Mouse (Mus musculus) gastrocnemius, postnatal 25 days (tissue): ENCODE data around the gene Atp6v0a4. TPM values are rescaled to one million over a fixed set of nuclear protein-coding genes. Genes with fewer than 3 reads are reported as not detected.
A peak's percentile ranks its signal among the peaks of the same experiment; 100 is the strongest.

Experiments used
- DNase-seq: peaks from one replicate; pipeline ENCODE4 v3.0.0; 2022
- total RNA-seq, 2 experiments: library from RNA; stranded (reverse); gene quantifications; 1 replicate in 1 of 2; 2 replicates in 1 of 2; pipeline ENCODE4 v1.2.3; 2021

The Atp6v0a4 gene
- total RNA-seq, 2 experiments from 2014 or later: 0.72 to 1.1 TPM

GRCm38 (mm10) chr6:38073592-38073991, 50.8 kb downstream of the Atp6v0a4 start:
- DNase-seq: no peak

GRCm38 (mm10) chr6:38072137-38072796, 52.1 kb downstream of the Atp6v0a4 start:
- DNase-seq: no peak

- DNase-seq: no peak
Observed at GRCm38 (mm10) chr6:38071256-38071655, 53.1 kb downstream of the Atp6v0a4 start.

- peak; percentile 19 for DNase-seq
Observed at GRCm38 (mm10) chr6:38066215-38066614, 58.2 kb downstream of the Atp6v0a4 start.

- no peak for DNase-seq
Observed at GRCm38 (mm10) chr6:38065501-38066122, 58.8 kb downstream of the Atp6v0a4 start.

- no peak for DNase-seq
Observed at GRCm38 (mm10) chr6:38065122-38065500, 59.3 kb downstream of the Atp6v0a4 start.

- DNase-seq: no peak
Observed at GRCm38 (mm10) chr6:38064621-38065020, 59.8 kb downstream of the Atp6v0a4 start.

- DNase-seq: no peak
Observed at GRCm38 (mm10) chr6:38058805-38059204, 65.6 kb downstream of the Atp6v0a4 start.

GRCm38 (mm10) chr6:38055471-38056330, 68.7 kb downstream of the Atp6v0a4 start:
- no peak for DNase-seq

GRCm38 (mm10) chr6:38049601-38050000, 74.8 kb downstream of the Atp6v0a4 start:
- no peak for DNase-seq

GRCm38 (mm10) chr6:38048800-38049561, 75.4 kb downstream of the Atp6v0a4 start:
- DNase-seq: no peak

GRCm38 (mm10) chr6:38048003-38048402, 76.4 kb downstream of the Atp6v0a4 start:
- no peak for DNase-seq

- DNase-seq: no peak
Observed at GRCm38 (mm10) chr6:38046838-38047237, 77.5 kb downstream of the Atp6v0a4 start, which contains the start of gene Svopl. Gene Svopl (minus strand): TSS chr6:38046996.

GRCm38 (mm10) chr6:38032801-38033566, 91.4 kb downstream of the Atp6v0a4 start:
- no peak for DNase-seq

- no peak for DNase-seq
Observed at GRCm38 (mm10) chr6:38031924-38032540, 92.4 kb downstream of the Atp6v0a4 start.

GRCm38 (mm10) chr6:38028205-38028604, 96.2 kb downstream of the Atp6v0a4 start:
- no peak for DNase-seq

- no peak for DNase-seq
Observed at GRCm38 (mm10) chr6:38027771-38028170, 96.6 kb downstream of the Atp6v0a4 start.

GRCm38 (mm10) chr6:38023284-38023683, 101.1 kb downstream of the Atp6v0a4 start:
- DNase-seq: no peak

- no peak for DNase-seq
Observed at GRCm38 (mm10) chr6:38021406-38021805, 103.0 kb downstream of the Atp6v0a4 start.

- DNase-seq: no peak
Observed at GRCm38 (mm10) chr6:38012829-38013228, 111.6 kb downstream of the Atp6v0a4 start.

- DNase-seq: no peak
Observed at GRCm38 (mm10) chr6:38007459-38007858, 116.9 kb downstream of the Atp6v0a4 start.
